Comparison of ENCODE assay signal across 11 mouse cellular contexts in the genomic region with DNA sequence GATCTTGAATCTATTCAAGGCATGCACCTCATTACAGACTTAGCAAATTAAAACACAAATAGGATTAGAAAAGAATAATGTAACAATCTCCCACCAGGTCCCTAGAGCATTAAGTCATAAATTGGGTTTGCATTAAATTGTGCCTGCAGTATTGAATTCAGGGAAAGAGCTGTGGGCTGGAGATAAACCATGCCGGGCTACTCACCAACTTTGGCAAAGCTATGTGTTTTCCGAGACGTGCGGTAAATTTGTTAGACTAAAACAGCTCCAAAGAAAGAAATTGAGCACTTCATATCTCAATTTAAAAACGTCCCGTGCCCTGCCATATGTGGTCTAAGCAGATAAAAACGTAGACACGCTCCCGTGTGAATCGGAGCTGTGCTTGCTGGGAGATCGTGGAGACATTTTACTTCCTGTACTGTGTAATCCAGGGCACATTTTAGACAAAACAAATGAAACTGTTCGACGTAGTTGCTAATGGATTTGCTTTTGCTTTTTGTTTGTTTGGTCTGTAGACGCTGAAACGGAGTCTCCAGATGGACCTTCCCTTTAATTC.
DNase-seq lines count a peak whose midpoint lies in the region; ATAC-seq and TF ChIP-seq lines count a peak whose summit lies in the region.
"Had no signal": no experiment of that assay in that cellular context is flagged by ENCODE, and none has a peak within 500 bp of the region (broad histone marks: within the 10 kb centered on the region; RNA-seq: fewer than 3 reads in every experiment).

No protein-coding gene starts in this region.

- intact Hi-C loops in heart, adult 2 months (cut with DNase I), result no loop called here
- intact Hi-C loops in gastrocnemius, postnatal 36 days (cut with DNase I), result no loop called here

- no peaks in the 10 kb centered on the region for H3K27me3 ChIP-seq in heart, adult 2 months (ENCODE audit: control insufficient read depth, insufficient read depth, low read length)
- H3K27me3 ChIP-seq in liver, embryonic 12.5 days (replicated peaks), result no peaks in the 10 kb centered on the region; the same call in 1 of the 2 replicates
- H3K27me3 ChIP-seq in liver, embryonic 11.5 days (replicated peaks; ENCODE audit: control insufficient read depth, insufficient read depth, low read length), result no peaks in the 10 kb centered on the region
- no peaks in the 10 kb centered on the region for H3K27me3 ChIP-seq in midbrain, embryonic 15.5 days (replicated peaks)

- ATAC-seq in liver, embryonic 12.5 days, result no peak
- ATAC-seq in liver, embryonic 11.5 days (replicated peaks; ENCODE audit: low FRiP score), result no peak
- peak; percentile 69 for ATAC-seq in common myeloid progenitor, adult 5-6 weeks (replicated peaks; ENCODE audit: low read depth, poor library complexity, severe bottlenecking)
- no peak for ATAC-seq in midbrain, embryonic 15.5 days (replicated peaks)

- no peaks in the 10 kb centered on the region for H3K36me3 ChIP-seq in heart, adult 2 months (ENCODE audit: control insufficient read depth, insufficient read depth, low read length)
- H3K36me3 ChIP-seq in liver, embryonic 12.5 days, result no peaks in the 10 kb centered on the region
- H3K36me3 ChIP-seq in liver, embryonic 11.5 days (ENCODE audit: control insufficient read depth, insufficient read depth, low read length), result no peaks in the 10 kb centered on the region
- H3K36me3 ChIP-seq in midbrain, embryonic 15.5 days (replicated peaks), result no peaks in the 10 kb centered on the region

- H3K4me2 ChIP-seq in liver, embryonic 12.5 days, result 0 out of 2 replicates have a peak overlapping the region, but pooled peaks have one; percentile 21
- H3K4me2 ChIP-seq in liver, embryonic 11.5 days, result no peak overlapping the region
- H3K4me2 ChIP-seq in midbrain, embryonic 15.5 days, result peak overlapping the region; percentile 11; the same call in 1 of the 2 replicates

- no peak for TF ChIP-seq POLR2A in heart, adult 2 months (IDR thresholded peaks at IDR 0.05; ENCODE audit: insufficient read depth, low read depth, low read length)

- H3K9me3 ChIP-seq in liver, embryonic 12.5 days (replicated peaks), result no peaks in the 10 kb centered on the region
- no peaks in the 10 kb centered on the region; the same call in 1 of the 2 replicates for H3K9me3 ChIP-seq in liver, embryonic 11.5 days (ENCODE audit: control insufficient read depth, low read length)
- no peaks in the 10 kb centered on the region for H3K9me3 ChIP-seq in midbrain, embryonic 15.5 days

- 31% methylated on average over 15 of the region's 15 CpGs for WGBS in heart, adult 2 months
- WGBS in liver, embryonic 12.5 days (ENCODE audit: insufficient replicate concordance), result 43% methylated on average over 15 of the region's 15 CpGs
- WGBS in liver, embryonic 11.5 days, result 56% methylated on average over 15 of the region's 15 CpGs
- WGBS in midbrain, embryonic 15.5 days, result 38% methylated on average over 15 of the region's 15 CpGs

- no peak for TF ChIP-seq EP300 in heart, adult 2 months (IDR thresholded peaks at IDR 0.05; ENCODE audit: insufficient read depth, low read depth, low read length)

- no peak for DNase-seq in heart, adult 2 months
- DNase-seq in heart, adult 9 months (ENCODE audit: low spot score in 2 of 2), result no peak
- DNase-seq in liver, embryonic 11.5 days (ENCODE audit: low spot score), result no peak
- no peak for DNase-seq in embryo, embryonic 9.5 days (ENCODE audit: extremely low spot score)
- DNase-seq in gastrocnemius, postnatal 36 days, result no peak
- DNase-seq: embryo, embryonic 11 days; right cerebral cortex, postnatal 25 days; thymus, adult 18-20 months had no signal

- peak overlapping the region; percentile 29; the same call in 1 of the 2 replicates for H3K4me3 ChIP-seq in heart, adult 2 months
- no peak overlapping the region for H3K4me3 ChIP-seq in liver, embryonic 12.5 days
- H3K4me3 ChIP-seq in liver, embryonic 11.5 days (ENCODE audit: low read depth, low read length), result no peak overlapping the region
- no peak overlapping the region for H3K4me3 ChIP-seq in midbrain, embryonic 15.5 days

- H3K27ac ChIP-seq in heart, adult 2 months, result no peak overlapping the region
- no peak overlapping the region for H3K27ac ChIP-seq in liver, embryonic 12.5 days
- no peak overlapping the region for H3K27ac ChIP-seq in liver, embryonic 11.5 days (ENCODE audit: low read depth, low read length)
- peak overlapping the region; percentile 19; the same call in 1 of the 2 replicates for H3K27ac ChIP-seq in midbrain, embryonic 15.5 days

- H3K79me2 ChIP-seq in heart, adult 2 months (replicated peaks; ENCODE audit: control insufficient read depth, insufficient read depth, low read length), result no peaks in the 10 kb centered on the region

- no peaks in the 10 kb centered on the region for H3K4me1 ChIP-seq in heart, adult 2 months (ENCODE audit: control insufficient read depth, insufficient read depth, low read length)
- H3K4me1 ChIP-seq in liver, embryonic 12.5 days, result no peaks in the 10 kb centered on the region
- H3K4me1 ChIP-seq in liver, embryonic 11.5 days (replicated peaks; ENCODE audit: control insufficient read depth, insufficient read depth, low read length), result no peaks in the 10 kb centered on the region
- H3K4me1 ChIP-seq in midbrain, embryonic 15.5 days, result peaks cover 32% of the 10 kb centered on the region

- H3K9ac ChIP-seq in heart, adult 2 months (ENCODE audit: low read depth, low read length), result 0 out of 2 replicates have a peak overlapping the region, but pooled peaks have one; percentile 23
- H3K9ac ChIP-seq in liver, embryonic 12.5 days, result no peak overlapping the region
- no peak overlapping the region for H3K9ac ChIP-seq in liver, embryonic 11.5 days (ENCODE audit: low read depth, low read length)
- H3K9ac ChIP-seq in midbrain, embryonic 15.5 days, result no peak overlapping the region

- TF ChIP-seq CTCF in heart, adult 2 months (IDR thresholded peaks at IDR 0.05), result no peak
